Mouse (Mus musculus) central nervous system, embryonic 18 days (tissue): Measurements from ENCODE around the gene Psma1. TPM values are rescaled to one million over a fixed set of nuclear protein-coding genes. Genes with fewer than 3 reads are reported as not detected.

Experiments used
- polyA plus RNA-seq: library from polyadenylated mRNA; depleted of rRNA; stranded (reverse); fragments of >200 nt; gene quantifications from 2 replicates; pipeline ENCODE4 v1.2.3, GENCODE M21; 2012; rRNA removed

Psma1 gene
- polyA plus RNA-seq, result 271 and 298 TPM in 2 replicates

DNA sequence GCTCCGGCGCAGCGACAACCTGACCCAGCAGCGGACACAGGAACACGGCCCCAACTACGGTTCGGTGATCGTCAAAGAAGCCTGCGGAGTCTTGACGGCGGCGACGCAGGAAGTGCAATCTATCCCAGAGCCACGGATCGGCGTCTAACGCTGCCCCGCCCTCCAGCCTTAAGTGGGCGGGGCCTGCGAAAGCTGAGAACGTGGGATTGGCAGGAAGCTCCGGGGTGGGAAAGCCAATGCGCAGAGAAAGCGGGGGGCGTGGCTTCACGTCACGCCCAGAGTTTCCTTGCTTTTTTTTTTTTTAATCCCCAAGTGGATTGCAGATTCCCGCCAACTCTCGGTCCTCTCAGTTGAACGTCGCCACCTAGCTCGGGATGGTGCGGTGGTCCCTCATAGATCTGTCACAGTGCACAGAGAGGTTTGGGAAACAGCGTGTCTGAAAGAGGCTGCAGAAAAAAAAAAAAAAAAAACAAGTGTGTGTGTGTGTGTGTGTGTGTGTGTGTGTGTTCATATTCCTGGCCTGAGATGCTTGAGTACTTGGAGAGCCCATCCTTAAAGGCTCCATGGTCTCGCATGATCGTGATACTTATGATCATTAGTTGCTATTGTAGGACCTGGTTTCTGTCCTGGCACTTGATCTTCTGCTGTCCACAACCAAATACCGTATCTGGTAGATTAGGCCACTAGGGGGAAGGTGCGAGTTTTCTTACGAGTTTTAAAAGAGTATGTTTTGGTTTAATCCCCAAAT is at the start of gene Psma1:
Psma1 (minus strand) TSS at position 114 of the 748 bp plus-strand sequence.

DNA sequence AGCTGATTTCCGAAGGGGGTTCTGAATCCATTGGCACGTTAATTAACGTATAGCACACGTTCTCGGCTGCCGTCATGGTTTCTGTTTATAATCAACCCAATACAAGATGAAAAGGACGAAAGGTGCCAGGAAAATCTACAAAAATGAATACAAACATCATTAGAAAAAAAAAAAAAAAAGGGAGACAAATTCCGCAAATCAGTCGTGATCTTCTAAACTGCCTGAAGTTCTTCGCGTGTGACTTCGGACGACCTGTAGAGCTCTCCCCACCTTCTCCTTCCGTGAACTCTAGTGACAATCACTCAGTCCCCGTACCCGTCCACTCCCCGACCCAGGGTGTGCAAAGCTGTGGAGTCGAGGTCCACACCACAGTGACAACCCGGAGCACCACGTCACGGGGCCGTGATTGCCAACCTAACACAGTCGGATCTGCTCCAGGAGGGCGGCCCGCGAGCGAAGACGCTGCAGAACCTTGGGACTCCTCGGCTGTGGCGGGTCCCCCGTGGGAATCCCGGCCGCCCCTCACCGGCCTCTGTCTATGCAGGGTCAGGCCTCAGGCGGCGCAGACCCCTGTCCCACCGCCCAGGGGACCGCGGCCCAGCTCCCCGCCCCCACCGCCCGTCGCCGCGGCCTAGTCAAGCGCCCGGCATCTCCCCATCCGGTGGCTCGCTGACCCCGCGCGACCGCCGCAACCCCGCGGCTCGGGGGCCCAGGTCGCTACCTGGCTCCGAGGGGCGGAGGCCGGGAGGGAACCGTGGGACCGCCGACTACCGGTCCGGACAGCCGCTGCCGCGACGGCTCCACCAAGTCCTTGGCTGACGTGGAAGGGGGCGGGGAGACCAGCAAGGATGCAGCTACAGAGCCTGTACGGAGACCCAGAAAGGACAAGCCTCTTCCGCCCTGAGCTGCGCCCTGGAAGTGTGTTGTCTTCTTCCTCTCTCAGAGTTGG is 21.8 kb downstream of the Psma1 start, which contains the start of gene Copb1:
Copb1 (minus strand) TSS at position 827 of the 949 bp plus-strand sequence.

Other genes starting within 250 kb of the Psma1 start
- gene Rras2, start 158.3 kb downstream of the Psma1 start, polyA plus RNA-seq, result 35.9 and 37.0 TPM in 2 replicates
- 66.0 and 71.3 TPM in 2 replicates for gene Copb1, start 21.4 kb downstream of the Psma1 start, polyA plus RNA-seq
- gene Pde3b, start 139.2 kb upstream of the Psma1 start, polyA plus RNA-seq, result 8.5 and 10.9 TPM in 2 replicates